Mouse (Mus musculus) T-cell, adult 2 months (primary cell): ENCODE results near the gene Canx.
"Not testable (repeated sequence)": the region's sequence is repeated elsewhere in the genome, so short reads cannot be mapped to it uniquely, and the experiment has no call there.

ENCODE experiments used
- DNase-seq: peaks from one replicate; pipeline ENCODE4 v3.0.0; 2022; ENCODE audit warnings: low spot score

Gene Canx

DNA sequence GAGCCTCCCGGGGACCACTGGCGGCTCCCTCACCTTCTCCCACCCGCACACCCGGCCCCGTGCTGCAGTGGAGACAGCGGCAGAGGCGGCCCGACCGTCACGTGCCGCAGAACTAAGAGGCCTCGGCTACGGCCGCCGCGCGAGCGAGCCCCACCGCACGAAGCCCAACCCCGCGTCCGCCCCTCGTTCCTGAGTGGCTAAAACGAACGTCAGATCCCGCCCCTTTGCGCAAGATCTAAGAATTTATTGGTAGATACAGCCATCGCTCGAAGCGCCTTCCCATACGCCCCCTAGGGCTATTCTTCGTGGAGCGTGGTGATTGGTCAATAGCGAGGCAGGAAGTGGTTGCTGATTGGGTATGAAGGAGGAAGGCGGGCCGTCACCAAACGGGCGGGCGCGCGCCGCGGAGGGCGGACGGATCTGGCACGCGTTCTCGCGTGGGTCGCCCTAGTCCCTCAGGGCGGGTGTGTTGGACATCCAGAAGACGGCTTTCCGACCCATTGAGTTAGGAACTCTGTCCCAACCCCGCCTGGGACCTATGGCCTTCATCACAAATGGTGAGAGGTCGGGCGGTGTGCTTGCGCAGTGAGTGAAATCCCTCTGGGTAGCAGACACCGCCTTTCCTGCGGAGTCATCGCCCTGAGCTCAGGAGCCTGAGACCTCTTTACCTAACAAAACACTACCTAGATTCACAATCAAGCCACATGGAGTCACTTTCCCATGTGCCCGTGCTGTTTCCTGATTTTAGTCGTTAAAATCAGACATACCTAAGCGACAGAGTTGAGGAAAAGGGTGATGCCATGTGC is at the start of gene Canx:
TSS of gene Canx (minus strand) at position 178 of the 806 bp plus-strand sequence.
- DNase-seq, result peak; percentile 99

- no peak for DNase-seq
Observed at GRCm38 (mm10) chr11:50374286-50375015, 49.0 kb upstream of the Canx start.

GRCm38 (mm10) chr11:50373621-50374020 is 48.1 kb upstream of the Canx start:
- no peak for DNase-seq

- no peak for DNase-seq
Observed at GRCm38 (mm10) chr11:50373086-50373485, 47.6 kb upstream of the Canx start.

DNA sequence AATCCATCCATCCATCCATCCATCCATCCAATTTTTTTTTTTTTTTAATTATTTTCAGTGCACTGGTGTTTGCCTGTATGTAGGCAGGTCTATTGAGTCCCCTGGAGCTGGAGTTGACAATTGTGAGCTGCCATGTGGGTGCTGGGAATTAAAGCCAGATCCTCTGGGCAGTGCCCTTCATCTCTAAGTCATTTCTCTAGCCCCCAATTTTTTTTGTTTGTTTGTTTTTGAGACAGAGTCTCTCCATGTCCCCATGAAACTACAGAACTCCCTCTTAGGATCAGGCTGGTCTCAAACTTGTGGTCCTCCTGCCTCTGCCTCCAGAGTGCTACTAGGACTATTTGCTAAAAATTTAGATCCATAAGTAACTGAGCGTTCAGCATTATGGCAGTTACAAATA is 46.4 kb upstream of the Canx start:
- no peak for DNase-seq

DNA sequence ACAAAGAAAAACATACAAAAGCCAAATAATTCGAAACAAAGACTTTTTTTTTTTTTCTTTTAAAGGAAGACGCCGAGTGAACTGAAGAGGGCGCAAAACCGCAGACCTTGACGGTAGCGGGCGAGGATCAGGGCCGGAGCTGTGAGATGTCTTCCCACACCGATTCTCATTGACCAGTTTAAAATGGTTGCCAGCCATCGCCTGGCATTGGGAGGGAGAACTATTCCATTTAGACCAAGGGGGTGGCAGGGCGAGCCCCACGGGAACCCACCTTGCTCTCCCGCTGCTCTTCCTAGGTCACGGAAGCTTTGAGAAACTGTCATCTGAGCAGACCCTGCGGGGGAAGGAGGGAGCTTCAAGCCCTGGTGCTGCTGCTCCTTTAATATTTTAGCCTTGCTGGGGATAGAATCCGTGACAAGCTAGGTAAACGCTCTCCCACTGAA is 45.9 kb upstream of the Canx start:
- DNase-seq, result peak; percentile 62

DNA sequence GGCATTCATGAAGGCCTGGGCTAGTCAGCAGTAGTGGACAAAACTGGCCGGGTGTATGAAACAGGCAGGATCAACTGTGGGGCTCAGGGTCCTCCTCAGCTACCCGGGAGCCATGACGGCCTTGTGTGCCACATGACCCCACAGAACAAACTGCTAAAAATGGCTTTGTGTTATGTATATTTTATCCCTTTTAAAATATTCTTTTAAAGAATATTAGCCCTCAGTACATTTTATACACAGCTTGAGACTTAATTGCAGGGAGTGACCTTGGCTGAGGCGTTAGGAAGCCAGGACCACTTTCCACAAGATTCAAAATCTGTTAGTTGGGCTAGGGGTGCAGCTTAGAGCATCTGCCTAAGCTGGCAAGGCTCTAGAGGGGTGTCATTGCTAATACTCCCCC is 45.5 kb upstream of the Canx start:
- no peak for DNase-seq

DNA sequence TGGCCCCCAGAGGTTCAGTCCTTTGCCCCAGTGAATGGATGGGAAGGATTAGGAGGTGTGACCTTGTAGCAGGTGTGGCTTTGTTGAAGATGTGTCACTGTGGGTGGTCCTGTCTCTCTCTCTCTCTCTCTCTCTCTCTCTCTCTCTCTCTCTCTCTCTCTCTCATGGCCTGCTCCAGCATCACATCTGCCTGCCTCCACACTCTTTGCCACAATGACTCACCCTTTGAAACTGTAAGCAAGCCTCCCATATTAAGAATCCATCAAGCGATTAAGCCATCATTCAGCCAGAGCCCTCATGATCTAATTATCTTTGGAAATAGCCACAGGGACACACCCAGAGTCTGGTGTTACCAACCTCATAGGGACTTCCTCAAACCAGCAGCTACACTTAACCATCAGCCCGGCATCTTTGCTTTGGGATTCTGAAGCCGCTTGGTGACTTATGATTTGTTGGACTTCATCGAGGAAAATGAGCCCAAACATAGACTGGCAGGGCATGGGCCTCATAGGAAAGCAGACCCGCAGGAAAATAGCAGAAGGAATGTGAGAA is 44.0 kb upstream of the Canx start:
- DNase-seq, result no peak

- DNase-seq, result no peak
Observed at GRCm38 (mm10) chr11:50367531-50367930, 42.1 kb upstream of the Canx start.

- DNase-seq, result no peak
Observed at GRCm38 (mm10) chr11:50365322-50365721, 39.8 kb upstream of the Canx start.

- DNase-seq, result peak; percentile 72
Observed at GRCm38 (mm10) chr11:50364548-50364947, 39.1 kb upstream of the Canx start.

- not testable (repeated sequence) for DNase-seq
Observed at GRCm38 (mm10) chr11:50361282-50361681, 35.8 kb upstream of the Canx start.

DNA sequence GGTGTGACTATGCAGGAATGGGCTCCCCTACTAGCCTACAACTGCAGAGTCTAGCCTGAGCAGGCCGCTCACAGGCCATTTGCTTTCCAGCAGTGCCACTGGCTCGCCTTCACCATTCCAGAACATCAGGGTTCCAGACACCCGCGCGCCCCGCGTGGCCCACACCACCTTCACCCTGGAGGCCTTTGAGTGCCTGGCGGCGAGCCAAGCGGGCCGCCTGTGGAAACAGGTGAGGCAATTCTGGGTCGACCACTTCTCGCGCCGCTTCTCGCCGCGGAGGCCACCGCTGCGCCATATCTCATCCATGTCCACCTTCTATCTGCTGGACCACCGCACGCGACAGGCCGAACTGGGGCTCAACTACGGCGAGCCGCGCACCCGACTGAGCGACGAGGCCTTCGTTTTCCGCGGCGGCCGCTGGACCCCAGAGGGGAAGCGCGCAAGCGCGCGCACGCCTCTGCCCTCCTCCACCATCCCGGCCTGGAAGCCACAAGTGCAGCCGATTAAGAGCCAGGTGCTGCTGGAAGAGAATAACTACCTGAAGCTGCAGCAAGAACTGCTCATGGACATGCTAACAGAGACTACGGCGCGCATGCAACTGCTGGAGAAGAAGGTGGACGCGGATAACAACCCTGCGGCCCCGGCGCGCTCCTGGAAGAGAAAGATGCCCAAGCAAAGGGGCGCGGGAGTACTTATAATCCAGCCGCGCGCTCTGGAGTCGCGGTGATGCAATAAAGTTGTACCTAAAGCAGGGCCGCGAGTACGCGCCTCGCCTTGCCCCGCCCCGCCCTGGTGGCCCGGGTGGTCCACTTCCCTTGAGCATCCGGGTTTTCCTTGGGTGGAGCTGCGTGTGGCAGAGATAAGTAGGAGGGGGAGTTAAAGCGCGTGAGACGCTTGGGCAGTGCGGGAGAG is 33.7 kb upstream of the Canx start:
- peak; percentile 22 for DNase-seq

DNA sequence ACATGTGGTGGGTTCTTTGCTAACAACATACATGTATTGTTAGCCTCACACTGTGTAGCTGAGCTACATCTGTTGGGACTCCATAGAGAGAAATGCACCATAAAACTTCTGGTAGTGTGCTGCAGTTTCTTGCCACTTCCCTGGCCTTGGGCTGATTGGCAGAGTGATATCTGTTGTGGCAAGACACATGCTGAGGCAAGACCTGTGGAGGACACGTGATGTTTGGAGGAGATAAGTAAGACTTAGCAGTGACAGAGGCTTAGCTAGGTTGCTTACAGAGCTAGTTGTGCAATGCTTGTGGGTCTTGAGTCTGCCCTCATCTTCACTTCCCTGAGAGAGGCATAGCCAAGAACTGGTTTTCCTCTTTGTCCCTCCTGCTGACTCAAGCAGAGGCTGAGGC is 29.9 kb upstream of the Canx start:
- DNase-seq, result no peak

DNA sequence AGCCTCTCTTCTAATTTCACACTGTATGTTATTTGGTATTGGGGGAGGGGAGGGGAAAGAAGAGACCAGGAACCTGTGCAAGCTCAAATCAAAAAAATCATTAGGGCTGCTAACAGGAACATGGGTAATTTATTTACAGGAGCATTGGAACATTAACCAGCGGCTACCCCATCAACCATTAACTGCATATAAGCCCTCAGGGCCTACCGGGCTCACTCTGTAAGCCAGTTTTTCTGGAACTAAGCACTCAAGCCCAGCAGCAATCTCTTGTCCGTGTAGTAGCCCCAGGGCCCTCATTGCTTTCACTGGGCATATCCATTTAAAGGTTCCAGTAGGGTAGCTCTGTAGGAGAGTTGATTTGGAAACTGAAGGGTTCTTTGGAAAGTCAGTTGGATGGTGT is 29.4 kb upstream of the Canx start:
- DNase-seq, result no peak

- DNase-seq, result no peak
Observed at GRCm38 (mm10) chr11:50354162-50354561, 28.7 kb upstream of the Canx start, which contains the start of gene Cby3. Cby3 (plus strand) TSS chr11:50354462.

DNA sequence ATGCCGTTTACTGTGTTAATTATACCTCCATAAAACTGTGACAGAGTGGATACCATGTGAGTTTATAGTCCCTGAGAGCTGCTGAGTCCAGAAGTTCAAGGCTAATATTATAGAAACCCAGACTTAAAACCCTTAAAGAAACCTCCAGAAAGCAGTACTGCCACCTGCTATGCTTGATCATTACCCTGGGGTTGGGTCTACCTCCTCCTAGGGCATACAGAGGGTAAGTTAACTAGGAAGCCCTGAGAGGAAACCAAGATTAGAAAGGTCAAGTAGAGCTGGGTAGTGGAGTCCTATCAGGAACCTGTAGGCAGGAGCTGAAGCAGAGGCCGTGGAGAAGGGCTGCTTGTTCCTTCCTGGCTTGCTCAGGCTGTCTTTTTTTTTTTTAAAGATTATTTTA is 26.7 kb upstream of the Canx start:
- no peak for DNase-seq

DNA sequence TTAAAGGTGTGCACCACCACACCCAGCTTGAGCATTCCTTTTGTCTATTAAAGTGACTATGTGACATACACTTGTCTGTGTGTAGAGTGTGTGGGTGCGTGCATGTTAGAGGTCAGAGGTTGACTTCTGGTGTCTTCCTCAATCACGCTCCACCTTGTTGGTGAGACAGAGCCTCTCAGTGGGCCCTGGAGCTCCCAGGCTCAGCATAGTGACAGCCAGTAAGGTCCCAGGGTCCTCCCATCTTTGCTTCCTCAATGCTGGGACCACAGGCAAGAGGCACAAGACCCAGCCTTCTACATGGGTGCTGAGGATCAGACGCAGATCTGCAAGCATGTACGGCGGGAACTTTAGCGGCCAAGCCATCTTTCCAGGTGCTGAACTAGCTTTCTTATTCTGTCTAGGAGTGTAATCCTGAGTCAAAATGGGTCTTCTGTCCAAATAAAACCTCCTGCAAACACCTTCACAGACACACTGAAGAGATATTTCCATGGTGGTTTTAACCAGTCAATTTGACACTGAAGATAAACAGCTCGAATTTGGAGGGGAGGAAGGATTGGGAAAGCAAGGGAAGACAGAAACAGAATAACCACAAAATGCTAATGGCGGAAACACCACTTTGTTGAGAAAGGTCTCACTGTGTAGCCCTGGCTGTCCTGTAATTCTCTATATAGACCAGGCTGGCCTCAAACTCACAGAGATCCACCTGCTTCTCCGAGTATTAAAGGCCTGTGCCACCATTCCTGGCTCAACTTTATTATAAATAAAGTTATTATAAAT is 21.0 kb upstream of the Canx start:
- DNase-seq, result no peak

DNA sequence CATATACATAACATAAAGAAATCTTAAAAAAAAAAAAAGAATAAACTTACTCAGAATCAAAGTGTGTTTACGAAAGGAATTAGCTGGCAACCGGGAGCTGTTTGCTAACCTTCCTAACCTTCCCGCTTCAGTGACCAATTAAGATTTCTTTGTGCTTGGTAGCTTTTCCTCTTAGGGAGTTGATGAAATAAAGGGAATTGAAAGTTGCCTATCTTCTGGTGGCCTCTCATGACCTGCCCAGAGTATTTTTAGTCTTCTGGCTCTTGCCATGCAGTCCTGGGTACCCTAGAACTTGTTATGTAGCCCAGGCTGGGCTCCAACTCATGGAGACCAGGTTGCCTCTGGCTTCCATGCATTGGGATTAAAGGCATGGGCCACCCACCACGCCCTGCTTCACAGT is 20.0 kb upstream of the Canx start:
- DNase-seq, result no peak

GRCm38 (mm10) chr11:50336891-50337290 is 11.4 kb upstream of the Canx start:
- no peak for DNase-seq

- no peak for DNase-seq
Observed at GRCm38 (mm10) chr11:50336126-50336525, 10.7 kb upstream of the Canx start.
